Mouse (Mus musculus) heart, adult 2 months (tissue): ENCODE measurements at regions not wholly inside any gene's neighbourhood (a gene's known extent, or its start where the extent isn't known, plus 50 kb on each side); places are given as distances from the start of the nearest gene placed in this dataset.

Experiments used
- CTCF ChIP-seq: fragments of 200-600 bp; IDR thresholded peaks from 2 replicates; pipeline ENCODE4 v1.8.1; 2022; ENCODE audit warnings: antibody characterized with exemption, mild to moderate bottlenecking, moderate library complexity
- EP300 ChIP-seq: fragments of 200-500 bp; IDR thresholded peaks from 2 replicates; pipeline ENCODE4 v1.6.1; 2011; ENCODE audit warnings: low read depth, low read length, control low read depth; ENCODE audit not compliant: insufficient read depth
- POLR2A ChIP-seq: fragments of 200-500 bp; IDR thresholded peaks from 2 replicates; pipeline ENCODE4 v1.6.1; 2011; ENCODE audit warnings: mild to moderate bottlenecking, low read depth, low read length, control low read depth; ENCODE audit not compliant: insufficient read depth

GRCm38 (mm10) chr8:87383527-87384206, 88.7 kb downstream of the Cbln1 start:
- no peak for TF ChIP-seq CTCF
- TF ChIP-seq POLR2A, result no peak
- no peak for TF ChIP-seq EP300
